13 mouse cellular contexts compared by ENCODE assay signal in genomic region chr16:44210156-44211053, GRCm38 (mm10). TPM values are rescaled to one million over a fixed set of nuclear protein-coding genes. Genes with fewer than 3 reads are reported as not detected.
DNase-seq lines count a peak whose midpoint lies in the region; ATAC-seq and TF ChIP-seq lines count a peak whose summit lies in the region.
"Had no signal": no experiment of that assay in that cellular context is flagged by ENCODE, and none has a peak within 500 bp of the region (broad histone marks: within the 10 kb centered on the region; RNA-seq: fewer than 3 reads in every experiment).

No protein-coding gene starts in this region.

- intact Hi-C loops in left cerebral cortex, postnatal 10 days (cut with DNase I): no loop called here

- H3K27ac ChIP-seq in layer of hippocampus, adult 2 months: no peak overlapping the region
- H3K27ac ChIP-seq: heart, embryonic 10.5 days; midbrain, embryonic 13.5 days had no signal

- 0 out of 2 replicates have a peak, but pooled peaks have one; percentile 11 for TF ChIP-seq CTCF in layer of hippocampus, adult 2 months (conservative IDR thresholded peaks at IDR 0.05)

- peak; percentile 46 for DNase-seq in cerebellum, adult 11-12 months
- no peak for DNase-seq in cerebellum, postnatal 10 days
- DNase-seq in layer of hippocampus, adult 2 months (ENCODE audit: low spot score in 2 of 2): peak in 1 of 2 experiments; percentile 4
- DNase-seq in layer of hippocampus, adult 18-20 months (ENCODE audit: low spot score in 2 of 2): no peak
- DNase-seq in cerebellum, adult 9-11 months: peak; percentile 47
- no peak for DNase-seq in adrenal gland, postnatal 25 days
- no peak for DNase-seq in left cerebral cortex, postnatal 10 days (ENCODE audit: extremely low spot score in 1 of 2, low spot score in 2 of 2)
- DNase-seq: heart, postnatal 36 days; kidney, adult 18-20 months; thymus, adult 2 months had no signal

- 0 out of 2 replicates have a peak, but pooled peaks have one; percentile 17 for ATAC-seq in megakaryocyte progenitor cell, adult 5-6 weeks (replicated peaks; ENCODE audit: poor library complexity)
- ATAC-seq: midbrain, embryonic 13.5 days had no signal

- H3K4me3 ChIP-seq in layer of hippocampus, adult 2 months: no peak overlapping the region
- H3K4me3 ChIP-seq: heart, embryonic 10.5 days; midbrain, embryonic 13.5 days had no signal

RNA-seq across cellular contexts. Expression of gene Usf3, which starts 37.4 kb away (rescaled TPM):
- 10 to 100 TPM; 41.4 to 43.0 TPM for total RNA-seq in layer of hippocampus, adult 2 months (2021)
- total RNA-seq in layer of hippocampus, adult 18-20 months (2021): 10 to 100 TPM; 39.1 to 41.9 TPM
- 26.5 and 30.7 TPM in 2 replicates for total RNA-seq in megakaryocyte progenitor cell, adult 5-6 weeks (2015)
- total RNA-seq in megakaryocyte progenitor cell, adult 5-6 weeks (2017): 9.4 and 10.0 TPM in 2 replicates
- 29.2 and 32.3 TPM in 2 replicates for total RNA-seq in adrenal gland, postnatal 25 days (2021)
- 10 to 100 TPM; 32.6 to 33.5 TPM for total RNA-seq in left cerebral cortex, postnatal 10 days (2021)

Comparison
In these comparisons a context has a peak if more than half of its experiments do, and no peak if none do; other contexts are left out.
1. DNase-seq: peak in cerebellum, adult 11-12 months (single experiment) and cerebellum, adult 9-11 months (single experiment); none in cerebellum, postnatal 10 days (0 of 2), layer of hippocampus, adult 18-20 months (0 of 2), adrenal gland, postnatal 25 days (single experiment) and left cerebral cortex, postnatal 10 days (0 of 2).